Mouse (Mus musculus) C2C12 (cell line): Measurements from ENCODE around the gene Specc1. TPM values are rescaled to one million over a fixed set of nuclear protein-coding genes. Genes with fewer than 3 reads are reported as not detected.
A peak's percentile ranks its signal among the peaks of the same experiment; 100 is the strongest.

Experiments used
- H3K27me3 ChIP-seq: one replicate; pipeline ENCODE4 v1.6.1; 2011; ENCODE audit not compliant: control insufficient read depth, insufficient read depth, insufficient read length
- H3K36me3 ChIP-seq: one replicate; pipeline ENCODE4 v1.6.1; 2011; ENCODE audit not compliant: control insufficient read depth, insufficient read depth
- H3K4me3 ChIP-seq: one replicate; pipeline ENCODE4 v1.5.1; 2011; ENCODE audit warnings: mild to moderate bottlenecking, control low read depth; ENCODE audit not compliant: poor library complexity, insufficient read depth, severe bottlenecking
- H3K79me2 ChIP-seq: one replicate; pipeline ENCODE4 v1.6.1; 2011; ENCODE audit not compliant: control insufficient read depth, insufficient read depth
- H3K79me3 ChIP-seq: one replicate; pipeline ENCODE4 v1.6.1; 2011; ENCODE audit warnings: low read depth, control low read depth
- H3ac ChIP-seq: one replicate; pipeline ENCODE3; 2011; ENCODE audit warnings: low read depth; ENCODE audit not compliant: control insufficient read depth, insufficient read length
- CEBPB ChIP-seq: IDR thresholded peaks from one replicate; pipeline ENCODE4 v1.6.1; 2011; ENCODE audit warnings: low read depth, mild to moderate bottlenecking, control low read depth, moderate library complexity
- CTCF ChIP-seq: IDR thresholded peaks from one replicate; pipeline ENCODE4 v1.5.1; 2011; ENCODE audit not compliant: control insufficient read depth, insufficient read depth, insufficient read length
- FOSL1 ChIP-seq: IDR thresholded peaks from one replicate; pipeline ENCODE4 v1.8.0; 2011; ENCODE audit warnings: mild to moderate bottlenecking, low read length; ENCODE audit not compliant: poor library complexity, insufficient read depth, severe bottlenecking
- MAX ChIP-seq: IDR thresholded peaks from one replicate; pipeline ENCODE4 v1.6.1; 2011; ENCODE audit warnings: mild to moderate bottlenecking, control low read depth
- MYOD1 ChIP-seq: IDR thresholded peaks from one replicate; pipeline ENCODE4 v1.6.1; 2011; ENCODE audit warnings: low read depth; ENCODE audit not compliant: control insufficient read depth, insufficient read length
- MYOG ChIP-seq: IDR thresholded peaks from one replicate; pipeline ENCODE4 v1.6.1; 2011; ENCODE audit not compliant: control insufficient read depth, insufficient read length; ENCODE audit errors: extremely low read depth
- USF1 ChIP-seq: IDR thresholded peaks from one replicate; pipeline ENCODE4 v1.6.1; 2011; ENCODE audit warnings: low read depth, mild to moderate bottlenecking, control low read depth, moderate library complexity
- polyA plus RNA-seq: library from polyadenylated mRNA; unstranded; fragments of >200 nt; fragmentation: generic; extraction: Trizol; gene quantifications from one replicate; pipeline ENCODE4 v1.2.1, GENCODE M21; 2012; ENCODE audit warnings: missing spikeins

The Specc1 gene
- polyA plus RNA-seq, 1 experiment = 59.2 TPM

DNA sequence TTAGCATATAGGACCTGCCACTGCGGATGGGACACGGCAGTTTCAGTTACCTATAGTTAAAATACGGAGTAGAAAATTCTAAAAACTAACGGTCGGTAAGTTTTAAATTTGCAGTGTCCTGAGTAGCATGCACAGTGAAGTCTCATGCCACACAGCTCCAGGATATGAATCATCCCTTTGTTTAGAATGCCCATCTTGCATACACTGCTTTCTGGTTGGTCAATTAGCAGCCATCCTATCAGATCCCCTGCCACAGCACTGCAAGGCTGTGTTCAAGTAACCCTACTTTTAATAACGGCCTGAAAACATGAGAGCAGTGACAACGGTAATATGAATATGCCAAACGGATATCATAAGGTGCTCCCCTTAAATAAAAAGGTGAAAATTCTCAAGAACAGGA lies 118.0 kb downstream of the Specc1 start:
- no peaks in the 10 kb centered on the region for H3K27me3 ChIP-seq
- peaks cover 38% of the 10 kb centered on the region for H3K79me2 ChIP-seq
- no peak overlapping the region for H3K4me3 ChIP-seq
- H3K36me3 ChIP-seq = no peaks in the 10 kb centered on the region
- peaks cover 29% of the 10 kb centered on the region for H3K79me3 ChIP-seq
- no peak overlapping the region for H3ac ChIP-seq
- TF ChIP-seq CEBPB = no peak
- TF ChIP-seq MYOG = no peak
- TF ChIP-seq MAX = peak; percentile 88
- no peak for TF ChIP-seq MYOD1
- TF ChIP-seq FOSL1 = peak; percentile 51
- peak; percentile 4 for TF ChIP-seq USF1
- TF ChIP-seq CTCF = no peak

DNA sequence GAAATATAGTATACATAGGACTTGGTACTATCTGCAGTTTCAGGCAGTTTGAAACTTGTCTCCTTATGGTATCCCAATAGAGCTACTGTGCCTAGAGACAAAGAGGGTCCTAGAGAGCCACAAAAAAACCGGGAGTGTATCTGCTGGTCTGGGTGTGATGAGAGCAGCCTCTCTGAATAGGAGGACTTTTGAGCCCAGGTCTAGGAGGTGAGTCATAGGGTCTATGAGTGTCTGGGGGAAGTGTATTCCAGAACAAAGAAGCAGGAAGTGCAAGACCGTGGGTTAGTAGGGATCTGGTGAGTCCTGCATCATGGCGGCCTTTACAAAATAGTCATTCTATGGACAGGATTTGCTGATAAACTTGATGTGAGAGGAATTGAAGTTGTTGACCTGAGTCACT lies 118.5 kb downstream of the Specc1 start:
- Histone ChIP-seq H3K4me3 (no peak overlapping the region), H3K79me2 (peaks cover 42% of the 10 kb centered on the region), H3K27me3 (no peaks in the 10 kb centered on the region), H3ac (no peak overlapping the region), H3K36me3 (no peaks in the 10 kb centered on the region), H3K79me3 (peaks cover 34% of the 10 kb centered on the region)
- TF ChIP-seq CTCF (no peak), FOSL1 (peak; percentile 54)

GRCm38 (mm10) chr11:62075551-62075950 lies 119.0 kb downstream of the Specc1 start:
- Histone ChIP-seq H3K79me3 (peaks cover 38% of the 10 kb centered on the region), H3K79me2 (peaks cover 47% of the 10 kb centered on the region), H3K4me3 (no peak overlapping the region), H3ac (no peak overlapping the region), H3K36me3 (no peaks in the 10 kb centered on the region), H3K27me3 (no peaks in the 10 kb centered on the region)
- no peak for TF ChIP-seq CEBPB
- no peak for TF ChIP-seq MYOG
- no peak for TF ChIP-seq FOSL1
- TF ChIP-seq MAX = no peak
- no peak for TF ChIP-seq CTCF
- TF ChIP-seq USF1 = no peak
- TF ChIP-seq MYOD1 = no peak

- H3K36me3 ChIP-seq = peaks cover 5% of the 10 kb centered on the region
- peak overlapping the region; percentile 51 for H3K4me3 ChIP-seq
- peaks cover 46% of the 10 kb centered on the region for H3K79me3 ChIP-seq
- H3K79me2 ChIP-seq = peaks cover 57% of the 10 kb centered on the region
- H3ac ChIP-seq = peak overlapping the region; percentile 93
- TF ChIP-seq USF1 (peak; percentile 50), FOSL1 (no peak)
- no peaks in the 10 kb centered on the region for H3K27me3 ChIP-seq
Observed at GRCm38 (mm10) chr11:62076345-62077156, 120.0 kb downstream of the Specc1 start.

GRCm38 (mm10) chr11:62077157-62077865 lies 120.7 kb downstream of the Specc1 start:
- peak overlapping the region; percentile 93 for H3ac ChIP-seq
- H3K79me3 ChIP-seq = peaks cover 54% of the 10 kb centered on the region
- H3K27me3 ChIP-seq = no peaks in the 10 kb centered on the region
- H3K79me2 ChIP-seq = peaks cover 65% of the 10 kb centered on the region
- TF ChIP-seq MYOD1 (no peak), CEBPB (peak; percentile 5), MYOG (no peak), USF1 (no peak)
- peak overlapping the region; percentile 51 for H3K4me3 ChIP-seq
- H3K36me3 ChIP-seq = peaks cover 13% of the 10 kb centered on the region

DNA sequence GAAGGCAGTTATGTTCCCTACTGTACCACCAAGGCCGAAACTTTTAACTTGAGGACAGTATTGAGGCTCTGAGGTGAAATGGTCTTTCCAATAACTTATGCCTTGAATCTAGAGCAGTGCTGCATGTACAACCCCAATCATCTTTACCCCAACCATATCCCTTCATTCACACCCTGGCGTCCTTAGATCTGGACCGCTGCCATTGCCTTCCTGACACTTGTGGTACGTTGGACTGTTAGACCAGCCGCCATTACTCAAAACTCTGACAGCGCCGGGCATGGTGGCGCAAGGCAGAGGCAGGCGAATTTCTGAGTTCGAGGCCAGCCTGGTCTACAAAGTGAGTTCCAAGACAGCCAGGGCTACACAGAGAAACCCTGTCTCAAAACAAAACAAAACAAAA lies 121.8 kb downstream of the Specc1 start:
- H3K4me3 ChIP-seq = peak overlapping the region; percentile 51
- peaks cover 18% of the 10 kb centered on the region for H3K36me3 ChIP-seq
- no peak for TF ChIP-seq MAX
- TF ChIP-seq MYOD1 = no peak
- no peak for TF ChIP-seq MYOG
- no peaks in the 10 kb centered on the region for H3K27me3 ChIP-seq
- H3K79me2 ChIP-seq = peaks cover 75% of the 10 kb centered on the region
- H3ac ChIP-seq = peak overlapping the region; percentile 26
- peaks cover 64% of the 10 kb centered on the region for H3K79me3 ChIP-seq
